Mouse (Mus musculus) activated CD4-positive, CD25-positive, alpha-beta regulatory T cell, adult 4 months (primary cell): Measurements from ENCODE around the gene Nkg7. TPM values are rescaled to one million over a fixed set of nuclear protein-coding genes. Genes with fewer than 3 reads are reported as not detected.

ENCODE experiments used
- ATAC-seq: one replicate; pipeline ENCODE4 v1.8.0; 2017
- polyA plus RNA-seq, 2 experiments: library from polyadenylated mRNA; unstranded; fragments of 100-300 nt; shearing (Covaris generic); gene quantifications; one replicate each; pipeline ENCODE4 v1.2.1; 2017

Gene Nkg7
- polyA plus RNA-seq, 2 experiments from 2014 or later = 381 to 402 TPM

GRCm38 (mm10) chr7:43447801-43448200 lies 10.9 kb downstream of the Nkg7 start:
- ATAC-seq = no peak

DNA sequence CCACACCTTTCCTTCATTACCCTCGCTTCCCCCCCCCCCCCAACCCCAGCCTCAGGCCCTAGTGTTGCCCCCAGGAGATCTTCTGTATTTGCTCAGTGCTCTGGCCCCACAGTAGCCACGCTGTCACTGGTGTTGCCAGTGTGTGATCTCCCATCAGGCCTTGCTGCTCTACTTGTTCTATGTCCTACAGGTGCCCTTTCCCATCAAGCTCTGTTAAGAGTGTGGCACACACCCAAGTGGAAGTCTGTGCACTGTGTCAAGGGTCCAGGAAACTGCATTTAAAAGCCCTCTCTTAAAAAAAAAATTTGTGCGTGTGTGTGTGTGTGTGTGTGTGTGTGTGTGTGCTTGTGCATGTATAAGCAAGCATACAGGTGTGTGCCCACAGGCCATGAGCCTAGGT lies 11.4 kb downstream of the Nkg7 start:
- ATAC-seq = no peak

DNA sequence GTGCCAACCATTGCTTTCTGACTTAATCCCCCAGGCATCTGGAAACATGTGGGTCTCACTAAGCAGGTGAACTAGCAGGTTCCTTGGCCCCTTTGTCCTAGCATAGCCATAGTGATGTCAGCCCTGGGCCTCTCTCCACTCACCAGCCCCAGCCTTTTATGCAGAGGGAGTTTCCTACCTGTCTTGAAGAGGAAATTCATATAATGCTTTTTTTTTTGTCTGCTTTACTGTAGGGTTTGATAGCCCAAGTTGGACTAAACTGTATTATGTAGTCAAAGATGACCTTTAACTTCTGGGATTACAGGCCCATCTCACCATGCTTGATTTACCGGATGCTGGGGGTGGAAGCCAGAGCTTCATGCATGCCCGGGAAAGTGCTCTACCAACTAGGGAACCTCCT lies 12.9 kb downstream of the Nkg7 start:
- no peak for ATAC-seq

DNA sequence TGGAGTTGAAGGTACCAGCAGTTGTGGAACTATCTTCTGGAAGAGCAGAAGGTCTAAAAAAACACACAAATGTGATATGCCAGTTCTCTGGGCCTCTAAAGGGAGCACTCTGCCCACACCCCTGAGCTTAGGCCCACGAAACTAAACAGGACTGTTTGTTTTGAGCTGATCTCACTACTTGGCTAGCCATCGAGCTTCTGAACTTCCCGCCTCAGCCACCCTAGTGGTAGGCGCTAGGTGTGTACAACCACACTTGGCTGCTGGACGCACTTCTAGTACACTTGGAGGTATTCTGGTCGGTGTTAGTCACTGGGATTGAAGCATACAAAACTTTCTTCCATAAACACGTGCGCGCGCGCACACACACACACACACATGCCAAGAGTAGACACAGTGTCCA lies 14.9 kb downstream of the Nkg7 start:
- ATAC-seq = no peak

DNA sequence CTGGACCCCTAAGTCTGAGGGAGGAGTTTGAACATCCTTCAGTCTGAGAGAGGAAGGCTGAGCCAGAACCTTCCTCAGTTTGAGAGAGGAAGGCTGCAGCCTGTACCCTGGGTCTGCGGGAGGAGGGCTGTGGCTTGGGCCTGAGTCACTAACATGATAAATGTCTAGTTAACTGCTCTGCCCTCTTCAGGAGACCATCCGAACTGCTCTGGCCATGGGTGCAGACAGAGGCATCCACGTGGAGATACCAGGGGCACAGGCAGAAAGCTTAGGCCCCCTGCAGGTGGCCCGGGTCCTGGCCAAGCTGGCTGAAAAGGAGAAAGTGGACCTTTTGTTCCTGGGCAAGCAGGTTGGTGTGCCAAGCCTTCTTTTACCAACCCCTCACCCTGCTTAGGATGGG lies 15.7 kb downstream of the Nkg7 start:
- ATAC-seq = peak; percentile 43

DNA sequence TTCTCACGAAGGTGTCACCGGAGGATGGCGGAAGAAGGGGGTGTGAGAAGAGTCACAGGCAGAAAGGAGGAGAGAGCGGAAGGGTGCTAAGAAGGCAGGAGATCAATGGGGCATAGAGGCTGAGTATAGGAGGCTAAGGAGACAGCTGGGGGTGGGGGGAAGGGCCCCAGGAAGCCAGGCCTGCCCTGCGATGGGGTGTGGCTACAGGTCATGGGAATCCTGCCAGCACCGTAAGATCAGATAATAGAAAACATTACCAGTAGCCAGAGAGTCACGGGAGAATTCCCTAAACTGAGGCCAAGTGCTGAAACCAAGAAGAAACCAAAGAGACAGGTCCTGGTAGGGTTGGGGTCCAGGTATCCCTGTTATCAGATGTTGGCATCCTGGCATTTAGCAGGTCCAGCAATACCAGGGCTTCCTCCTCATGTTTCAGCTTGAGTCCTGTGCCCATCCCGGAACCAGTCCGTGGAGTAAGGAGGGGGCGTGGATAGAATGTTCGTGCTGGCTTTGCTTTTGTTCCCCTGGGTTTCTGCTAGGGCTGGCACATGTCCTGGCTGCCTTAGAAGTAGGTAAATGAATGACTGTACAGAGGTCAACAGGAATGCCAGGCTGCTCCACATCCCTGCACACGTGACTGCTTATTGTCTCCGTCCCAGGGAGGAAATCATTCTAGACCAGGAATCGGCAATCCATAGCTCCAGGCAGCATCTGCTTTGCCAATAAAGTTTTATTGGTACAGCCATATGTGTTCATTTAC lies 16.9 kb downstream of the Nkg7 start:
- no peak for ATAC-seq

DNA sequence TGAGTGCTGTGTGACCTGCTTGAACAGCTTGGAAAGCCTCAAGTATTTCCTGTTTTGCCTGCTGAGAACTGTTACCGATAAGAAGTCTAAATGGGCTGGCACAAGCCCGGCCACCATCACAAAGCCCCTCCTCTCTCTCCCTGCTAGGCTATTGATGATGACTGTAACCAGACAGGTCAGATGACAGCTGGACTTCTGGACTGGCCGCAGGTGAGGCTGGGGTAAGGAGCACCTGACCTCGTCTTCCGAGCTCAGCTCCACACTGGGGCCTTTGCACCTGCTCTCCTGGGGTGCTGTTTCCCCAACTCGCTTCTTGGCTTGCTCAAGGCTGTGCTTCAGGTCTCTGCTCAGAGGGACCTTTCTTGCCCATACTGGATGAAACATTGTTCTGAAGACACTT lies 17.5 kb downstream of the Nkg7 start:
- no peak for ATAC-seq

DNA sequence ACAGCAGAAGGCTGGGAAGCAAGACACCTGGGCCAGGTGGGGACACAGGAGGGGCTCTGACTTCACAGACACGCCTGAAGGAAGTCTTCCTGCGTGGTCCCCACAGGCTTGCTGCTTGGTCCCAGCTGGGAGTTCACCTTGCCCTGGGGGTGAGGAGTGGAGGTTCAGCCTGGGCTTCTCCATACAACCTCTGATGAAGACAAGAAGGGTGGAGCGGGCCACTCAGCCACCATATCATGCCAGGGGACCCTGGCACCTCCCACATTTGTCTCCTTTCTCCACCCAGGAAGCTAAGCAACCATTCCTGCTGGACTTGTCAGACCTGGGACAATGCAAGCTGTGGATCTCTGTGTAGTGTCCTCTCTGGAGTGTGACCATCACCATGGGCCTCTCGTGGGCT lies 26.0 kb downstream of the Nkg7 start, which contains the start of gene Vsig10l:
Gene Vsig10l (plus strand): TSS at position 301 of the 400 bp plus-strand sequence.
- no peak for ATAC-seq

- ATAC-seq = no peak
Observed at GRCm38 (mm10) chr7:43463976-43464375, 27.1 kb downstream of the Nkg7 start.

- no peak for ATAC-seq
Observed at GRCm38 (mm10) chr7:43464864-43465343, 28.0 kb downstream of the Nkg7 start.

DNA sequence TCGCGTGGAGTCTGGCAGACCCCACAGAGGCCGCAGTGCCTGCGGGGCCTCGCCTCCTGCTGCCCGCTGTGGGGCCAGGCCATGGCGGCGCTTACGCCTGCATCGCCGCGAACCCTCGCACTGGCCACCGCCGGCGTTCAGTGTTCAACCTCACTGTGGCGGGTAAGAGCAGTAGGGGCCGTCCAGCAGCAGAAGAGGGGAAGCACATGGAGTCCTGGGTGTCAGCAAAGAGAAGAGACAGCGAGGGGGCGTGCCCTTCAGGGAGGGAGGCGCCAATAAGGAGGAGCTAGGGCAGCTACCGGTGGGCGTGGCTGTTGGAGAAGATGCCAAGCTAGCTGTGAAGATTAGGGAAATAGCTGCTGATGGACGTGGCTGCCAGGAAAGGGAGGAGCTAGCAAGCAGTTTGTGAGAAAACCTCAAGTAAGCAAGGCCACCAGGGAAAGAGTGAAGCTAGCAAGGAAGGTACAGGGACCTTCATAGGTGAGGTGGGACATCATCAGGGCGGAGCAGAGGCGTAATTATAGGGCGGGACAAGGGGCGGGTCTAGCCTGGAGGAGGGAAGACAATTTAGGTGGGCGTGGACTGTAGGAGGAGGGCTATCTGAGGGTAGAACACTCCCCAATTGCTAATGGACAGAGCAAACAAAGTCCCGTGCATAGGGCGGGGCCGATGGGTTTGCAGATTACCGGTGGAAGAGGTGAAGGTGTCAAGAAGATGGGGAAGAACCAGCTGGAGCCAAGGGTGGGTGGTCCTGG lies 28.6 kb downstream of the Nkg7 start:
- peak; percentile 80 for ATAC-seq

DNA sequence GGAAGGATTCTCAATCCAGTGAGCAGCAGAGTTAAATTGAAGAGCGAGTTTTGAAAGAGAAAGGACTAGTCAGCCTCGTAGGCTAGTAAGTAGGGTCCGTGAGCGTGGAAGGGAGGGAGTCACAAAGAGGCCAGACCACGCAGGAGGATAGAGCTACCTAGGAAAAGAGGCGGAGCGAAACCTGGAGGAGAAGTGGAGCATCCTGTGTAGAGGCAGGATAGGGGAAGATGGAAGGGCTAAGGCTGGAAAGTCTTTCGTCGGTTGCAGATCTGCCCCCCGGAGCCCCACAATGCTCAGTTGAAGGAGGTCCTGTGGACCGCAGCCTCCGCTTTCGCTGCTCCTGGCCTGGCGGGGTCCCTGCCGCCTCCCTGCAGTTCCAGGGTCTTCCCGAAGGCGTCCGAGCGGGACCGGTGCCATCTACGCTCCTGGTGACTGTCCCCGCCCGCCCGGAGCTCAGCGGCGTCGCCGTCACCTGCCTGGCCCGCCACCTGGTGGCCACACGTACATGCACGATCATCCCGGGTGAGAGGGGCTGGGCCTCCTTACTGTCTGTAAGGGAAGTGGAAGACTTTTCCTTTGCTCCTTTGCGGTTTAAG lies 29.3 kb downstream of the Nkg7 start:
- peak; percentile 62 for ATAC-seq

GRCm38 (mm10) chr7:43470373-43470772 lies 33.5 kb downstream of the Nkg7 start:
- ATAC-seq = no peak

DNA sequence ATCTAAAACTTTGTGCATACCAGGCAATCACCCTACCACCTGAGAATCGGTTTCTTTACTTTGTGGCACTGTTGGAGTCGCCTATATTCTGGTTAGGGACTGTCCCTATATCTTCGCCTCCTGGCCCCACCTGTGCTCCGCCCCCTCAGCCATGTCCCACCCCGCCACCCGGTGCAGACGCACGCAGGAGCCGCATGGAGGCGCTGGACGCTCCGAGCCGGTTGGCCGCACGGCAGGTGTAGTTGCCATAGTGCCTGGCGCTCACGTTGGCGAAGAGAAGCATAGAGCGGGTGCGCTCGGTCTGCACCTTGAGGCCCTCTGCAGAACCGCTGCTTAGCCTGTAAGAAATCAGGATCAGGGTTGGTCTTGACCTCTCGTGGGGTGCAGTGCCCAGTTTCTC lies 38.8 kb downstream of the Nkg7 start:
- ATAC-seq = peak; percentile 83

DNA sequence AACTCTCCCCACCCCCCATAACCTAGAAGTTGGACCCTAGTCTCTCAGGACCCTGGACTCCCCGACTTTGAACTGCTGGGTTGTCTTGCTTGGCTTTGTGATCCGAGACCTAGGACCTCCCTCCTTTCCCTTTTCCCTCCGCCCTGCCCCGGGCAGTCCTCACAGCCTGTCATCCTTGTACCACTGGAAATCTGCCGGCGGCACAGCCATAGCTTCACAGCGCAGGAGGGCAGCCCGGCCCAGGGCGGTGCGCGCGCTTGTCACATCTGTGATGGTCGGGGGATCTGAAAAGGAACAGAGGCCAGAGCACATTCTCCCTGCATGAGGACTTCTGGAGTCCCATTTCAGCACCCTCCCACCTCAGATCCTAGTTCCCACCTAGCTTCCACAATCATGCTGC lies 39.5 kb downstream of the Nkg7 start:
- ATAC-seq = no peak

DNA sequence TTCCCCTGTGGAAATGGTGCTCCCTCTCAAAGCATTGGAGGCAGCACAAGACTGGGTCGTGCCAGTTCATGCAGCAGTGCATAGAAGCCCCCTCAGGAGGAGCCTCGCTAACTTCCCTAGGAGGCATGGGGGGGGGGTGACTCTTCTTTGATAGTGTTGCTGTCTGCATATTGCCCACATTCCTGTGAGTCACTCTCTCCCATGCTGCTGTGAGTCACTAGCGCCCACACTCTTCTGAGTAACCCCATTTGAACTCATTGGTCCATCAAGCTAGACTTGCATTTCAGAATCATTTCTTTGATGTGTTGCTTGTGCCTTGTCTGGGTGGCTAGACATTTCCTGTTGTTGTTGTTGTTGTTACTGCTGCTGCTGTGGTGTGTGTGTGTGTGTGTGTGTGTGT lies 44.3 kb downstream of the Nkg7 start:
- peak; percentile 86 for ATAC-seq

- ATAC-seq = no peak
Observed at GRCm38 (mm10) chr7:43482090-43482716, 45.3 kb downstream of the Nkg7 start.

- no peak for ATAC-seq
Observed at GRCm38 (mm10) chr7:43483236-43483635, 46.4 kb downstream of the Nkg7 start.

Other genes with a start within 250 kb of the Nkg7 start
- gene Zfp715, start 123.8 kb upstream of the Nkg7 start, polyA plus RNA-seq = 10 to 100 TPM; 15.5 to 15.8 TPM
- gene Siglecf, start 85.7 kb upstream of the Nkg7 start, polyA plus RNA-seq = not detected
- gene Siglecg, start 28.9 kb upstream of the Nkg7 start, polyA plus RNA-seq = 1 to 10 TPM in 1 of 2 experiments, not detected in 1; 2.4 TPM
- gene Lim2, start 9.4 kb upstream of the Nkg7 start, polyA plus RNA-seq = not detected
- gene Cldnd2, start 3.7 kb downstream of the Nkg7 start, polyA plus RNA-seq = 1 to 10 TPM in 1 of 2 experiments, not detected in 1; 1.4 TPM
- 100 to 1,000 TPM; 235 to 271 TPM for gene Etfb, start 7.0 kb downstream of the Nkg7 start, polyA plus RNA-seq
- not detected for gene Gm45233, start 7.1 kb downstream of the Nkg7 start, polyA plus RNA-seq
- 1 to 10 TPM; 1.2 to 4.3 TPM for gene Vsig10l, start 26.1 kb downstream of the Nkg7 start, polyA plus RNA-seq
- gene Iglon5, start 53.0 kb downstream of the Nkg7 start, polyA plus RNA-seq = not detected
- not detected for gene 4931406B18Rik, start 68.9 kb downstream of the Nkg7 start, polyA plus RNA-seq
- gene Cd33, start 107.4 kb downstream of the Nkg7 start, polyA plus RNA-seq = not detected
- gene Zfp658, start 125.2 kb downstream of the Nkg7 start, polyA plus RNA-seq = 1 to 10 TPM; 3.2 to 3.4 TPM
- gene Zfp719, start 142.5 kb downstream of the Nkg7 start, polyA plus RNA-seq = 10 to 100 TPM in 1 of 2 experiments, 1 to 10 TPM in 1; 9.4 to 10.9 TPM
- under 1 TPM in 1 of 2 experiments, not detected in 1; 0.20 TPM for gene Zfp819, start 170.1 kb downstream of the Nkg7 start, polyA plus RNA-seq
- not detected for gene Ceacam18, start 197.6 kb downstream of the Nkg7 start, polyA plus RNA-seq
- gene Siglece, start 223.1 kb downstream of the Nkg7 start, polyA plus RNA-seq = under 1 TPM in 1 of 2 experiments, not detected in 1; 0.34 TPM
- gene Ctu1, start 234.9 kb downstream of the Nkg7 start, polyA plus RNA-seq = 1 to 10 TPM; 1.2 to 1.3 TPM